Mouse (Mus musculus): Measurements from ENCODE around the gene Tmem97. TPM values are rescaled to one million over a fixed set of nuclear protein-coding genes. Genes with fewer than 3 reads are reported as not detected.

Gene Tmem97
- polyA plus RNA-seq, 1 experiment from 2014 or later, result 46.0 TPM

DNA sequence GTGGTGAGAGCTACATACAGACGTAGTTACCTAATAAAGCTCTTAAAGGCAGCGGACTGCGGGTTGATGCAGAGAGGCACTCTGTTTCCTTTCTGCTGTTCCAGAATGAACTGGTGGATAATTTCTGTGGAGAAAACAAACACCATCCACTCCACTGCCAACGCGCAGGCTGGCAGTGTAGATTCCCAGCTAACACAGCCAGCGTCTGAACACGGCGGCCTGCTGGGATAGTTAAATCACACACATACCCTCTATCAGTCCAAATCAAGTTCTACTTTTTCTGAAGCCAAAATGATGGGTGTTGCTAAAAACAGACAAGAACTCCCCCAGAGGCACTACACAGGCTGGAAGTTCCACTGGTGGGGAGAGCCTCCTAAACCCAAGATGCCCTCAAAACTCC, 20.9 kb upstream of the Tmem97 start:
- DNase-seq (ENCODE audit: low spot score), result no peak
- no peak overlapping the region for H3K27ac ChIP-seq (ENCODE audit: low read length)
- H3K4me2 ChIP-seq (replicated peaks; ENCODE audit: low read depth, low read length), result no peak overlapping the region
- H3K4me3 ChIP-seq (ENCODE audit: low read depth, low read length), result no peak overlapping the region
- H3K36me3 ChIP-seq (ENCODE audit: insufficient read depth, low read length), result peaks cover 5% of the 10 kb centered on the region
- peaks cover 1% of the 10 kb centered on the region; the same call in 1 of the 2 replicates for H3K4me1 ChIP-seq (ENCODE audit: insufficient read depth, low read depth, low read length)
- H3K9ac ChIP-seq (replicated peaks; ENCODE audit: low read depth), result no peak overlapping the region
- ATAC-seq, result no peak
- TF ChIP-seq EP300 (IDR thresholded peaks at IDR 0.05) (no peak), CTCF (IDR thresholded peaks at IDR 0.05) (no peak)
- WGBS, result 91% methylated on average over 8 of the region's 8 CpGs
- no peaks in the 10 kb centered on the region for H3K9me3 ChIP-seq (ENCODE audit: low read length)
- H3K27me3 ChIP-seq (replicated peaks; ENCODE audit: insufficient read depth, low read length), result no peaks in the 10 kb centered on the region

DNA sequence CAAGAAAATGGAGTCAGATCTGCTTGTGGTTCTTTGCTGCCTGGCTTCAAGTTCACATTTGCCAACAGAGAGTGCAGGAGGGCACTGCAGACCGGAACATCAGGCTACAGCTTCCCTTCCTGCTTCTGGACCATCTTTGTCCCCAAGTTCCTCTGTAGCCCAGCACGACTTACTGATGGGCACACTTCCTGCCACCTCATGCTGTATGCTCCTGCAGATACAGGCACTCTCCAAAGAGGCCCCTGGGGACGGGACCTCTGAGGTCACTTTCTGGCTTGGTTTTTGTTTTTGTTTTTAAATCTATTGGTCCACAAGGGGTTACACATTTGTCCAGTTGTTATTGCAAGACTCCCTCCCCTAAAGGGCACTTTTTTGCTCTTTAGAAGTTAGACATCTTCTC, 19.2 kb upstream of the Tmem97 start:
- 39% methylated on average over 3 of the region's 3 CpGs for WGBS
- H3K9me3 ChIP-seq (ENCODE audit: low read length), result no peaks in the 10 kb centered on the region
- DNase-seq (ENCODE audit: low spot score) (peak; percentile 22), ATAC-seq (no peak; the same call in 1 of the 2 replicates)
- H3K36me3 ChIP-seq (ENCODE audit: insufficient read depth, low read length), result peaks cover 5% of the 10 kb centered on the region
- no peak for TF ChIP-seq EP300 (IDR thresholded peaks at IDR 0.05)
- TF ChIP-seq CTCF (IDR thresholded peaks at IDR 0.05), result no peak
- H3K4me2 ChIP-seq (replicated peaks; ENCODE audit: low read depth, low read length), result no peak overlapping the region
- no peaks in the 10 kb centered on the region for H3K27me3 ChIP-seq (replicated peaks; ENCODE audit: insufficient read depth, low read length)
- H3K9ac ChIP-seq (replicated peaks; ENCODE audit: low read depth), result no peak overlapping the region
- H3K4me1 ChIP-seq (ENCODE audit: insufficient read depth, low read depth, low read length), result peaks cover 6% of the 10 kb centered on the region; the same call in 1 of the 2 replicates
- H3K27ac ChIP-seq (ENCODE audit: low read length), result peak overlapping the region; percentile 23; the same call in 1 of the 2 replicates
- no peak overlapping the region for H3K4me3 ChIP-seq (ENCODE audit: low read depth, low read length)

DNA sequence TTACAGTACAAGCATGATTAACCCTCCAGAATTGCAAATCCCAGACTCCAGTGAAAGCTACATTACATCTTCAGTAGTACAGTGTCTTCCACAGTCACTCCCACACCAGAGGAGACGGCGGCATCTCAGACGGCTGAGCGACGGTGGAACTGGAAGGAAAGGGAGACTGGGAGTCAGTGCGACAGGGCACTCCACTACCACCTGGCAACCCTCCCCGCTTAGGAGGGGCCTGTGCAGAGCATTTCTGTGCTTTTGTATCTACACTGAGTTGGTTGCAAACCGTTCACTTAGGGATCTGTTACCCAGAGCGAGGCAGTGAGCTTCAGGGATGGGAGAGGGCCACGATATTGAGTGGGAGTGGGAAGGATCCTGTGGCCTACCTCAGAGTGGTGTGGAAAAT, 18.2 kb upstream of the Tmem97 start:
- Histone ChIP-seq H3K9me3 (ENCODE audit: low read length) (no peaks in the 10 kb centered on the region), H3K4me2 (replicated peaks; ENCODE audit: low read depth, low read length) (no peak overlapping the region), H3K4me1 (ENCODE audit: insufficient read depth, low read depth, low read length) (peaks cover 6% of the 10 kb centered on the region; the same call in 1 of the 2 replicates), H3K9ac (replicated peaks; ENCODE audit: low read depth) (no peak overlapping the region), H3K27me3 (replicated peaks; ENCODE audit: insufficient read depth, low read length) (no peaks in the 10 kb centered on the region), H3K4me3 (ENCODE audit: low read depth, low read length) (no peak overlapping the region), H3K36me3 (ENCODE audit: insufficient read depth, low read length) (peaks cover 5% of the 10 kb centered on the region), H3K27ac (ENCODE audit: low read length) (no peak overlapping the region)
- ATAC-seq (no peak), DNase-seq (ENCODE audit: low spot score) (no peak)
- TF ChIP-seq CTCF (IDR thresholded peaks at IDR 0.05), result no peak
- no peak for TF ChIP-seq EP300 (IDR thresholded peaks at IDR 0.05)
- WGBS, result 82% methylated on average over 10 of the region's 10 CpGs

DNA sequence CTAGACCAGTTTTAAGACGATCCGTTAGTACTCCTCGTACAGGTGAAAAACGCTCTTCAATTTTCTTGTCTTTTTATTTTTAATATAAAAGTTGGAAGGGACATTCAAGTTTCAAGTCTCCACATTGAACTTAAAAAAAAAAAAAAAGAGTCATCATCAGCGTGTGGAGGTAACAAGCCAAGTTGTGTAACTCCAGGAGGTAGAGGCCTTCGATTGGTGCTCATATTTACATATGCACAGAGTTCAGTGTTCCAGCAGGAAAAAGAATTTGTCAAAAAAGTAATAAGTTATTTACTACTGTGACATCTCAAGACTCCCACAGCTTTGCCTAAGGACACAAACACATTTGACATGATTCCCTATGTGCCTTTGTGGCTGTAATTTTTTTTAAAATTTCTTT, 17.0 kb upstream of the Tmem97 start:
- ATAC-seq (no peak), DNase-seq (ENCODE audit: low spot score) (no peak)
- Histone ChIP-seq H3K9ac (replicated peaks; ENCODE audit: low read depth) (no peak overlapping the region), H3K27ac (ENCODE audit: low read length) (no peak overlapping the region), H3K4me2 (replicated peaks; ENCODE audit: low read depth, low read length) (no peak overlapping the region), H3K9me3 (ENCODE audit: low read length) (no peaks in the 10 kb centered on the region), H3K27me3 (replicated peaks; ENCODE audit: insufficient read depth, low read length) (no peaks in the 10 kb centered on the region), H3K36me3 (ENCODE audit: insufficient read depth, low read length) (no peaks in the 10 kb centered on the region; the same call in 1 of the 2 replicates), H3K4me1 (ENCODE audit: insufficient read depth, low read depth, low read length) (peaks cover 6% of the 10 kb centered on the region; the same call in 1 of the 2 replicates), H3K4me3 (ENCODE audit: low read depth, low read length) (no peak overlapping the region)
- TF ChIP-seq EP300 (IDR thresholded peaks at IDR 0.05), result no peak
- no peak for TF ChIP-seq CTCF (IDR thresholded peaks at IDR 0.05)
- WGBS, result 71% methylated on average over 6 of the region's 6 CpGs

DNA sequence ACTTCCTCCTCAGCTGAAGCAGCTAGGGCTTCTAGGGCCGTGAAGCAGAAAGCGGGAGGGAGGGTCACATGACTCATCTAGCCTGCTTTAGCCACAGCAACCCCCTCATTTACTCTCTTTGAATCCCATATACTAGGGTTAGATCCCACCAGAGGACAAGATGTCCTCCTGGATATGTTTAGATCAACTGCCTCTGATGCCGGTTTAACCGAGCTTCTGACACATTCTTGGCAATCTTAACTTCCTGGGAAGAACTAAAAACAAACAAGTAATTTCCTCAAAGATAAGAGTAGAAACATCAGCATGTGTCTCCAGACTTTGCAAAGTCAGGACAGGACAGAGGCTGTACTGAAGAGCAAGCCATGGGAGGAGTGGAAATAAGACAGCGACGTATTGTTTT, 16.2 kb upstream of the Tmem97 start:
- Histone ChIP-seq H3K4me1 (ENCODE audit: insufficient read depth, low read depth, low read length) (peaks cover 6% of the 10 kb centered on the region; the same call in 1 of the 2 replicates), H3K27ac (ENCODE audit: low read length) (peak overlapping the region; percentile 85), H3K36me3 (ENCODE audit: insufficient read depth, low read length) (no peaks in the 10 kb centered on the region; the same call in 1 of the 2 replicates), H3K9me3 (ENCODE audit: low read length) (no peaks in the 10 kb centered on the region), H3K4me3 (ENCODE audit: low read depth, low read length) (no peak overlapping the region), H3K9ac (replicated peaks; ENCODE audit: low read depth) (no peak overlapping the region), H3K4me2 (replicated peaks; ENCODE audit: low read depth, low read length) (no peak overlapping the region), H3K27me3 (replicated peaks; ENCODE audit: insufficient read depth, low read length) (no peaks in the 10 kb centered on the region)
- peak; percentile 95 for DNase-seq (ENCODE audit: low spot score)
- 24% methylated on average over 6 of the region's 6 CpGs for WGBS
- ATAC-seq, result peak; percentile 96
- TF ChIP-seq CTCF (IDR thresholded peaks at IDR 0.05) (no peak), EP300 (IDR thresholded peaks at IDR 0.05) (peak; percentile 100)

DNA sequence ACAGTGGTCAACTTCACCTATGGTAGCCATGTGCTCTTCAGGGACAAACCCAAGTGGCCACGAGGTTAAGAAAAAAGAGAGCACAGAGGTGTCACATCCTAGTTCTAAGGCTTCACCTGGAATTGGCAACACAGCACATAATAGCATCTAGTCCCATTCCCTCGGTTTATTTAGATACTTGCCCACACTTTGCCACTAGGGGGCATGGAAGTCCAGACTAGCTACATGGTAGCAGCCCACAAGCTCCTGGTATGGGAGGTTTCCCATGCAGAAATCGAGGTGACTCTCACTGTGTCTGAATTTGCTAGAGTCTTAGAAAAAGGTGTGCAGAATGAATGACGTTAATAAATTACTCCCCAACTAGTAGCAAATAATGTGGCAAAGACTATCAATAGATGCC, 9.9 kb upstream of the Tmem97 start:
- ATAC-seq (peak; percentile 74), DNase-seq (ENCODE audit: low spot score) (peak; percentile 86)
- Histone ChIP-seq H3K36me3 (ENCODE audit: insufficient read depth, low read length) (no peaks in the 10 kb centered on the region), H3K4me1 (ENCODE audit: insufficient read depth, low read depth, low read length) (no peaks in the 10 kb centered on the region), H3K9ac (replicated peaks; ENCODE audit: low read depth) (no peak overlapping the region), H3K27me3 (replicated peaks; ENCODE audit: insufficient read depth, low read length) (no peaks in the 10 kb centered on the region), H3K4me2 (replicated peaks; ENCODE audit: low read depth, low read length) (no peak overlapping the region), H3K4me3 (ENCODE audit: low read depth, low read length) (no peak overlapping the region), H3K9me3 (ENCODE audit: low read length) (no peaks in the 10 kb centered on the region), H3K27ac (ENCODE audit: low read length) (no peak overlapping the region)
- WGBS, result 9% methylated on average over 4 of the region's 4 CpGs
- TF ChIP-seq EP300 (IDR thresholded peaks at IDR 0.05) (no peak), CTCF (IDR thresholded peaks at IDR 0.05) (peak; percentile 93)

DNA sequence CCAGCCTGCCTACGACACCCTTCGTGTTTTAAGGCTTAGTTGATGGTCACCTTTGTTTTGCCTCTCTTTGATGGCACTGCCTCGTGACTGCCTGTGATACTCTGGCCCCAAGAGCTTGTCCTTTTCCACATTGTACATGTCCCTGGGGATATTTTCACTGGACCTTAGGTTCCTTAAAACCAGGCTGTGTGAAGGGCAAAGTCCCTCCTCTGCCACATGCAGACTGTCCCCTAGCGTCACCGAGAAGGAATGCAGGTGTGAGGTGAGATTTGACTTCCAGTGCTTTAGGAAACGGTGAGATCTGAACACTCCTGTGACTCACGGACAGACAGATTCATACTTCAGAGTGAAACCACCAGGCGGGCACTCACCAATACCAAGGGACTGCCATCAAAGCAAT, 6.7 kb upstream of the Tmem97 start:
- Histone ChIP-seq H3K27ac (ENCODE audit: low read length) (no peak overlapping the region), H3K36me3 (ENCODE audit: insufficient read depth, low read length) (no peaks in the 10 kb centered on the region), H3K27me3 (replicated peaks; ENCODE audit: insufficient read depth, low read length) (no peaks in the 10 kb centered on the region), H3K4me1 (ENCODE audit: insufficient read depth, low read depth, low read length) (no peaks in the 10 kb centered on the region), H3K4me3 (ENCODE audit: low read depth, low read length) (no peak overlapping the region), H3K9ac (replicated peaks; ENCODE audit: low read depth) (no peak overlapping the region), H3K9me3 (ENCODE audit: low read length) (no peaks in the 10 kb centered on the region), H3K4me2 (replicated peaks; ENCODE audit: low read depth, low read length) (no peak overlapping the region)
- TF ChIP-seq CTCF (IDR thresholded peaks at IDR 0.05) (peak; percentile 71), EP300 (IDR thresholded peaks at IDR 0.05) (no peak)
- ATAC-seq (no peak; the same call in 1 of the 2 replicates), DNase-seq (ENCODE audit: low spot score) (no peak)
- WGBS, result 49% methylated on average over 8 of the region's 8 CpGs
